Comparison of ENCODE assay signal across 10 mouse cellular contexts in the genomic region with DNA sequence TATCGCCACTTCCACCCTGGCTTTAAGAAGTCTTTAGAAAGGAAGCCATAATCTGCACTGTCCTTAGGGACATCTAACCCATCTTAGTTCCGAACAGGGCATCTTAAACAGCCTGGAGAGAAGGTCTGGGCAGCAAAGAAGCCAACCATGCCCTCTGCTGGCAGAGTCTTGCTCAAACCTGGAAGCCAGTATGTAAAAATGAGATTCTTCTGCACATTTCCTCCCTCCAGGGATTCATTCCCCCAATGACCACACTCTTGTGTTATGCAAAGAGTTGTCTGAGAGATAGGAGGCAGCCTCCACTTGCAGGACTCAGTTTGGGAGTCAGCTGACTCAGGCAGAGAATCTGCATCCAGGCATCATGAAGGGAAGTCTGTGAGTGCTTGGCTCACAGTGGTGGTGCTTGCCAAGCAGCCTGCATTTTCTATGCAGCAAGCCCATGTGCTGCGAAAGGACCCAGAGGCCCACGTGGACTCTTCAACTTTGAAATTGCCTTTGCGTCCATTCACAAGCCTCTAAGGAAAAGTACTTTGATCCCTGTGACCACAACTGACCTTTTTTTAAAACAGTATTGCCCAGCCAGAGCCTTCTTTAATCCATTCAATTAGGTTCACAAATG.
DNase-seq lines count a peak whose midpoint lies in the region; ATAC-seq lines count a peak whose summit lies in the region.
"Had no signal": no experiment of that assay in that cellular context is flagged by ENCODE, and none has a peak within 500 bp of the region (broad histone marks: within the 10 kb centered on the region; RNA-seq: fewer than 3 reads in every experiment).

No protein-coding gene starts in this region.

- ATAC-seq in kidney, embryonic 15.5 days (replicated peaks; ENCODE audit: low FRiP score), result peak; percentile 49; the same call in 1 of the 2 replicates

- no peak overlapping the region for H3K4me3 ChIP-seq in kidney, embryonic 15.5 days (replicated peaks)
- H3K4me3 ChIP-seq: embryonic facial prominence, embryonic 13.5 days; limb, embryonic 12.5 days had no signal

- WGBS in kidney, embryonic 15.5 days, result 57% methylated on average over 5 of the region's 5 CpGs

- H3K9ac ChIP-seq in kidney, embryonic 15.5 days, result no peak overlapping the region
- H3K9ac ChIP-seq: embryonic facial prominence, embryonic 13.5 days; limb, embryonic 12.5 days had no signal

- peak; percentile 41 to 84 for DNase-seq in adrenal gland, adult (ENCODE audit: inconsistent age in 2 of 2, low spot score in 1 of 2)
- DNase-seq in adrenal gland, postnatal 4 days (ENCODE audit: low spot score in 2 of 2), result no peak
- DNase-seq in retina, embryonic 14.5 days (ENCODE audit: low spot score), result peak; percentile 5
- DNase-seq in retina, postnatal 1 day, result no peak
- DNase-seq in frontal cortex, postnatal 36 days (ENCODE audit: low spot score in 2 of 2), result peak; percentile 16 to 56
- DNase-seq in lung, postnatal 25 days (ENCODE audit: low spot score), result peak; percentile 73
- DNase-seq in T-cell, adult 2 months (ENCODE audit: low spot score), result no peak

- no peak overlapping the region for H3K4me2 ChIP-seq in kidney, embryonic 15.5 days
- H3K4me2 ChIP-seq: embryonic facial prominence, embryonic 13.5 days; limb, embryonic 12.5 days had no signal

- H3K36me3 ChIP-seq in kidney, embryonic 15.5 days, result no peaks in the 10 kb centered on the region
- H3K36me3 ChIP-seq: embryonic facial prominence, embryonic 13.5 days; limb, embryonic 12.5 days had no signal

- no peaks in the 10 kb centered on the region for H3K9me3 ChIP-seq in kidney, embryonic 15.5 days (replicated peaks)
- H3K9me3 ChIP-seq: embryonic facial prominence, embryonic 13.5 days; limb, embryonic 12.5 days had no signal

- H3K4me1 ChIP-seq in kidney, embryonic 15.5 days, result peaks cover 3% of the 10 kb centered on the region; the same call in 1 of the 2 replicates
- H3K4me1 ChIP-seq: limb, embryonic 12.5 days had no signal

- H3K27me3 ChIP-seq in kidney, embryonic 15.5 days, result no peaks in the 10 kb centered on the region
- H3K27me3 ChIP-seq: embryonic facial prominence, embryonic 13.5 days; limb, embryonic 12.5 days had no signal

- no peak overlapping the region for H3K27ac ChIP-seq in kidney, embryonic 15.5 days
- H3K27ac ChIP-seq: embryonic facial prominence, embryonic 13.5 days; limb, embryonic 12.5 days had no signal

Comparison
In these comparisons a context has a peak if more than half of its experiments do, and no peak if none do; other contexts are left out.
1. DNase-seq: peak in adrenal gland, adult (2 of 2), retina, embryonic 14.5 days (single experiment), frontal cortex, postnatal 36 days (2 of 2) and lung, postnatal 25 days (single experiment); none in adrenal gland, postnatal 4 days (0 of 2), retina, postnatal 1 day (single experiment) and T-cell, adult 2 months (single experiment).